Mouse (Mus musculus) urinary bladder, postnatal 36 days (tissue): ENCODE data around the gene Srrm1.
A peak's percentile ranks its signal among the peaks of the same experiment; 100 is the strongest.
"Not testable (repeated sequence)": the region's sequence is repeated elsewhere in the genome, so short reads cannot be mapped to it uniquely, and the experiment has no call there.

ENCODE experiments used
- DNase-seq, 2 experiments: peaks; one replicate each; pipeline ENCODE4 v3.0.0; 2022; ENCODE audit warnings: low spot score in 2 of 2, mixed read lengths in 1 of 2

The Srrm1 gene

DNA sequence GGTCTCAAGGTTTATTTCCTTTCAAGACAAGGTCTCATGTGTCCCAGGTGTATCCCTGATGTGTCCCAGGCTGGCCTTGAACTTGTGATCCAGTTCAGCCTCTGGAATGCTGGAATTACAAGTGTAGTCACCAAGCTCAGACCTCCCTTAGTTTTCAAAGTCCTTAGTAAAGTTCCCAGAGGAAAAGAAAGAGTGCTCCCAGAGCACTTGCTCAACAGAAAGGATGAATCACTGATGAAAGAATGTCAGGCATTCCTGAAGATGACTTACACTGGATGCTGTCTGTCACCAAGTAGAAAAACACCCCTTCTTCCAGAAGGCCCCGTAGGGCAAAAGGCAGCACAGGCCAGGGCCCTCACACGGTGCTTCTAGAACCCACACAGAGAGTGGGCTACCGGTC, 52.0 kb downstream of the Srrm1 start:
- DNase-seq = no peak

GRCm38 (mm10) chr4:135300248-135301041, 52.7 kb downstream of the Srrm1 start:
- no peak for DNase-seq

DNA sequence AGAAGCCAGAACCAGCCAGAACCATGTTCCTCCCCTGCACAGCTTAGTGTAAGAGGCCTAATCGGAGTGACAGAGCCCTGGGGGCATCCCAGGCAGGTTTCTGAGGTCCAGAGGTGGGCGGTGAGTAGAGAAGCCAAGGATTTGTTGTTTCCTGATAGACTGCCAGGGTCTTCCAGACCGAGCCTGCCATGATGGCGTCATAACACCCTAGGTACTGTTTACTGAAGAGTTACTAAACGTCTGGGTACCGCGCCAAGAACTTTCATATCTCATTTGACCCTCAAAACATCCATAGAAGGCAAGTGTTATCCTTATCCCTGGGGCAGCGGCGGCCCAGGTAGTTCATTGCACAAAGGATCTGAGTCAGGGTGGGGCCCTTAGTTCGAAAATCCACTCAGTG, 54.4 kb downstream of the Srrm1 start:
- no peak for DNase-seq

DNA sequence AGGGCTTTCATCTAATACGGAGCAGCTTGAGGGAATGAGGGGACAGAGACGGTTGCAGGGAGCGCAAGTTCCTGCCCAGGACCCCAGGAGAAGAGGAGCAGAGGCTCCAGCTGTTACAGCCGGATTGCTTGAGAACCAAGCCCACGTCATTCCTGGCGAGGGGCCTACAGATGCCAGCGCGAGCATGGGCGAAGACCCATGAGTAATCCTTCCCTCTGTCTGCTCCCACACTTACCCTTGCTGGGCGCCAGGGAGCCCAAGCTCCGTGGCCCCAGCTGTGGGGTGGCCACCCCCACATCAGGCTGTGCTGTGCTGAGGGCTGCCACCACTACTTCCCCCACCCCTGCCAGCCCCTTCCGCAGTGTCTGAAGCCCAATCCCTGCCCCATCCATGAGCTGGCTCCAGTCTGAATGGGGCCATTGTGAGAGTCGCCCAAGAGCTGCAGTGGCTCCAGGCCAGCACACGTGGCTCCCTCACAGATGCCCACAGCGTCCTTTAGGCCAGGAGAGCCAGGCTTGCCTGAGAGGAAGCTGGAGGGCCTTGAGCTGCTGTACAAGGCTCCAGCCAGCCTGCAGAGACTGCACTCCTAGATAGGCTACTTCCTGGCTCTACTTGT, 55.1 kb downstream of the Srrm1 start:
- no peak for DNase-seq

DNA sequence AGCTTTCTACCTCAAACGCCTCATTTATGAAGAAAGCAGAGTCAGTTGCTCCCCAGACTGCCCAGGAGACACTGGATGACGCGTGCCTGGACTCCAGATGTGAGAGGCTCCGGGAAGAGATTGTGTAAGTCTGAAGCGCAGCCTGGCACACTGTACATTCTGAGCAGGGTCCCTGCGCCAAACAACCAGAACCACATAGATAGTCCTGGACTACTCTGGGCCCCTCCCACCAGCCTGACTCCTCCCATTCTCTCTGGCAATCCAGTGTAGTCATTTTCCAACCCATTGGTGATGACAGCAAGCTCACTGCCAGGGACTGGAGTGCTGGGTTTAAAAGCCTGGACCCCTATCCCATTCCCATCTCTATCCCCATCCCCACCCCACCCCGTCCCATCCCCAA, 56.0 kb downstream of the Srrm1 start:
- peak in 1 of 2 experiments; percentile 50 for DNase-seq

GRCm38 (mm10) chr4:135296565-135296964, 56.6 kb downstream of the Srrm1 start:
- DNase-seq = no peak

DNA sequence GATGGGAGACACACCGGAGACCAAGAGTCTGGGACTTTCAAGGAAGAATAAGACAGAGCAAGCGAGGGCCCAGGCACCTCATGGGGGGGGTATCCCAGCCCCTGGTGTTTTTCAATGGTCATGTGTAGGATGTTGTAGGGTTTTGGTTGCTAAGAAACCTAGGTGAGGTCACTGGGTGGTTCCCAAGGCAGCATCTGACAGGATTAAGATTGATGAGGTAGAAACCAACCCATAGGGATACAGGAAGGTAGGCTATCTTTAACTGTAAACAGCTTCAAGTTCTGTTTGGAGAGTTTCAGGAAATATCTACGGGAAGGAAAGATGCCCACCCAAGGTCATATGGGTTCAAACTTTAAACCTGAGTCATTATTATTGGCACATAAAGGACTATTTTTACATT, 59.3 kb downstream of the Srrm1 start:
- no peak for DNase-seq

DNA sequence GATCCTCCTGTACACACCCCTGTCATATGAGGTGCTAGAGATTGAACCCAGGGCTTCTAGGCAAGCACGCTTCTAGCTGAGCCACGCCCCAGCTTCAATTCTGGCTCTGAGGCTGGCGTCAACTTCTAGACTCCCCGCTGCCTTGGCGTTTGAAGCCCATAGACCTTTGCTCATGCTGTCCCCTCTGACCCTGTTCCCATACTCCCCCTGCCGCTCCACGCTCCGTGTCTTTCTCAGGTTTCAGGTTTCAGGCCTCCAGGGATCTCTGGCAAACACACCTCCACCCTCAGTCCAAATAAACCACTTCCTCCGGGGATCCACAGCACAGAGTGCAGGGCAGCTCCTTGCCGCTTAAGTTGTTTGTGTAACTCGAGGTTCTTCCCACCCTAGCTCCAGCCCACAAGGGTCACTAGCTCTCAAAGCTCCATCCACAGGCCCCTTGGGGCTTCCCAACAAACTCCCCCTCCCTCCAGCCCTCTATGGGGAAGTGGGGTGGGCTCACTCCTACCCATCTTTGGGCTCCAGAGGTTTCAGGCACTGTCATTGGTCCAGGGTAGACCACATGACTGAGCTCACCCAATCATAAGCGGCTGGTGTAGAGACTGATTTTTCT, 60.5 kb downstream of the Srrm1 start:
- peak; percentile 68 to 75 for DNase-seq

GRCm38 (mm10) chr4:135291841-135292240, 61.3 kb downstream of the Srrm1 start:
- DNase-seq = no peak

GRCm38 (mm10) chr4:135291199-135291598, 61.9 kb downstream of the Srrm1 start:
- no peak for DNase-seq

- DNase-seq = no peak
These were observed 65.1 kb downstream of the Srrm1 start for GRCm38 (mm10) chr4:135287975-135288374.

GRCm38 (mm10) chr4:135286833-135287395, 66.2 kb downstream of the Srrm1 start:
- DNase-seq = peak in 1 of 2 experiments; percentile 49

- DNase-seq = no peak
These were observed 67.0 kb downstream of the Srrm1 start for GRCm38 (mm10) chr4:135286033-135286622.

- no peak for DNase-seq
These were observed 67.7 kb downstream of the Srrm1 start for GRCm38 (mm10) chr4:135285436-135285835.

GRCm38 (mm10) chr4:135283875-135284274, 69.2 kb downstream of the Srrm1 start:
- DNase-seq = no peak

DNA sequence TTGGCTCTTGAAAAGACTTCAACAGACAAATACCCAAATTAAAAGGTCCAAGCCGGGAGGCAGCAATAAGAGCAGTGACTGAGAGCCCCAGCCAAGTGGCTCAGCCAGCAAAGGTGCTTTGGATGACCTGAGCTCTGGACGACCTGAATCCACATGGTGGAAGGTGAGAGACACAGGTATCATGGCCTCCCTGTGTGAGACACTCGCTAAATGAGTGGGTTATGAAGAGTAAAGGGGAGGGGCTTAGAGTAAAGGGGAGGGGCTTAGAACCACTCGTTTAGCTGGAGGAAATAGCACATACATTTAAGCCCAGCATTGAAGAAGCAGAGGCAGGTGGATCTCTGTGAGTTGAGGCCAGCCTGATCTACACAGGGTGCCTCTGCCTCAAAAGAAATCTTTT, 69.7 kb downstream of the Srrm1 start:
- DNase-seq = no peak

DNA sequence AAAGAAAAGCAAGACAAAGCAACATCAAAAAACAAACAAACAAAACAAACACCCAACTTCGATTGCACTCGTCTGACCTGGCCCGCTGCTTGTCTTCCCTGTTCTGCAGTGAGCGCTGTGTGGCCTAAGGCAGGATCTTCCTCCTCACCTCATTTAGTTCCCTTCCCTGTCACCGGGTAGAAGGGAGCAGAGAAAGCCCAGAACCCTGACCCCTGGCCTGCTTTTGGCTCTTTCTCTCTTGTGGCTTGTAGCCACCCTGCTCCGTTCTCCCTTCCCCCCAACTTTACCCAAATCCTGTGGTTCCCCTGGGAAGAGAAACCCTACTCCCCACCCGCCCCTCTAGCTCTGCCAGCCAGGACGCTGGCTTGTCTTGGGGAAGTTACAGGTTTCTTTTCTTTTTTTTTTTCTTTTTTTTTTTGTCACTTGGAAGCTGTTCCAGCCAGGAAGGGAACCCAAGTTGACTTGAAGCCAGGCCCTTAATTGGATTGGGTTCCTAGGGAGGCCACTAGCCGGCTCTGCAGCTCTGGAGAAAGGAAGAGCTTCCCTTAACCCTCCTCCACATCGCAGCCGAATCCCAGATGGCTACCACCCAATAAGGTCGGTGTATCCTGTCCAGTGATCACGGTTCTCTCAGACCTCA, 70.3 kb downstream of the Srrm1 start:
- peak in 1 of 2 experiments; percentile 55 for DNase-seq

GRCm38 (mm10) chr4:135280016-135280415, 73.1 kb downstream of the Srrm1 start:
- not testable (repeated sequence) for DNase-seq

GRCm38 (mm10) chr4:135276681-135277379, 76.3 kb downstream of the Srrm1 start:
- no peak for DNase-seq

DNA sequence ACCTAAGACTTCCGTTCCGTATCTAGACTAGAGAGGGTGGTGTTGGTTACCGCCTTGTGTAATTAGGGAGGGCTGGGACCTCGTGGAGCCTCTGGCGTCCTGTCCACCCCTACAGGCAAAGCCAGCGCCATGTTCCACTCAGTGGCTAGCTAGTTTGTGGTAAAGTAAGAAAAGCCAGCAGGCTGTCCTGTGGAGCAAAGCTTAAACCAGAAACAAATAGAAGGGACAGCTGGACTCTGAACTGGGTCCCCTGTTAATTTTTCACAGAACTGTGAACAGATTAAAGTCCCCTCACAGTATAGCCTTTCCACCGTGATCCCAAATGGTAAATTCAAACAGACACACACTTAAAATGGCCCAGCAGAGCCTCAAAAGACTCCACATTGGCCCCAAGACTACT, 78.4 kb downstream of the Srrm1 start:
- no peak for DNase-seq

DNA sequence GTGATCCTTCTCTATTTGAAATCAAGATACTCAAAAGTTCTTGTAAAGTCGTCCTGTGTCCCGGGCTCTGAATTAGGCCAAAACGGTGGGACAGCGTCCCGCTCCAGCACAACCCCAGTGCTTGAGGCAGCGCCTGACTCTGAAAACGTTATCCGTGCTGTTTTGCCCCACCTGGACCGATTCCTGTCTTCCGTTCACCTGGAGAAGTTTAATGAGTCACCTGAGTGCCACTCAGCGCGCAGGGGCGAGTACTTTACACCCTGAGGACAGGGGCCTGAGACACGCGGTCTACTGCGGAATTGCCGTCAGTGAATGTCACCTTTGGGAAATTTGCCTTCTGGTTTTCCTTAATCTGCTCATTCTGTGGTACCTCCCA, 79.8 kb downstream of the Srrm1 start:
- DNase-seq = peak in 1 of 2 experiments; percentile 34
